Mouse (Mus musculus): Measurements from ENCODE around the gene Stx8. TPM values are rescaled to one million over a fixed set of nuclear protein-coding genes. Genes with fewer than 3 reads are reported as not detected.

Gene Stx8
- polyA plus RNA-seq, 1 experiment from 2014 or later, result 59.7 TPM

GRCm38 (mm10) chr11:67995965-67996364, 30.0 kb downstream of the Stx8 start:
- H3K9me3 ChIP-seq, result no peaks in the 10 kb centered on the region
- H3K36me3 ChIP-seq, result no peaks in the 10 kb centered on the region
- no peaks in the 10 kb centered on the region for H3K27me3 ChIP-seq (replicated peaks)
- H3K9ac ChIP-seq, result no peak overlapping the region
- no peak for ATAC-seq
- H3K4me2 ChIP-seq (replicated peaks), result no peak overlapping the region
- 81% methylated on average over 4 of the region's 4 CpGs for WGBS
- no peak overlapping the region for H3K4me3 ChIP-seq (replicated peaks)
- no peak overlapping the region for H3K27ac ChIP-seq
- H3K4me1 ChIP-seq (replicated peaks), result no peaks in the 10 kb centered on the region

- no peaks in the 10 kb centered on the region for H3K27me3 ChIP-seq (replicated peaks)
- no peaks in the 10 kb centered on the region for H3K9me3 ChIP-seq
- no peaks in the 10 kb centered on the region for H3K36me3 ChIP-seq
- H3K4me1 ChIP-seq (replicated peaks), result no peaks in the 10 kb centered on the region
- no peak overlapping the region for H3K9ac ChIP-seq
- no peak overlapping the region for H3K4me2 ChIP-seq (replicated peaks)
- 49% methylated on average over 3 of the region's 3 CpGs for WGBS
- peak; percentile 86 for ATAC-seq
- H3K4me3 ChIP-seq (replicated peaks), result no peak overlapping the region
- H3K27ac ChIP-seq, result peak overlapping the region; percentile 61
Observed at GRCm38 (mm10) chr11:67998905-67999304, 32.9 kb downstream of the Stx8 start.

GRCm38 (mm10) chr11:67999629-68000028, 33.6 kb downstream of the Stx8 start:
- peak overlapping the region; percentile 61; the same call in 1 of the 2 replicates for H3K27ac ChIP-seq

GRCm38 (mm10) chr11:68004191-68004590, 38.2 kb downstream of the Stx8 start:
- H3K36me3 ChIP-seq, result no peaks in the 10 kb centered on the region

More at GRCm38 (mm10) chr11:67999629-68000028, 33.6 kb downstream of the Stx8 start:
- Histone ChIP-seq H3K9ac (no peak overlapping the region), H3K4me3 (replicated peaks) (no peak overlapping the region), H3K4me2 (replicated peaks) (0 out of 2 replicates have a peak overlapping the region, but pooled peaks have one; percentile 17), H3K36me3 (no peaks in the 10 kb centered on the region), H3K4me1 (replicated peaks) (no peaks in the 10 kb centered on the region; the same call in 1 of the 2 replicates), H3K27me3 (replicated peaks) (no peaks in the 10 kb centered on the region), H3K9me3 (no peaks in the 10 kb centered on the region)
- WGBS, result 60% methylated on average over 5 of the region's 5 CpGs
- ATAC-seq, result no peak

GRCm38 (mm10) chr11:68006216-68006789, 40.3 kb downstream of the Stx8 start:
- no peaks in the 10 kb centered on the region for H3K27me3 ChIP-seq (replicated peaks)
- peaks cover 8% of the 10 kb centered on the region for H3K4me1 ChIP-seq (replicated peaks)
- ATAC-seq, result no peak
- H3K4me3 ChIP-seq (replicated peaks), result no peak overlapping the region
- H3K9me3 ChIP-seq, result no peaks in the 10 kb centered on the region
- WGBS, result 22% methylated on average over 8 of the region's 8 CpGs
- H3K36me3 ChIP-seq, result no peaks in the 10 kb centered on the region
- H3K9ac ChIP-seq, result no peak overlapping the region
- H3K27ac ChIP-seq, result no peak overlapping the region
- H3K4me2 ChIP-seq (replicated peaks), result no peak overlapping the region

More at GRCm38 (mm10) chr11:68004191-68004590, 38.2 kb downstream of the Stx8 start:
- Histone ChIP-seq H3K27ac (no peak overlapping the region), H3K9me3 (no peaks in the 10 kb centered on the region), H3K4me2 (replicated peaks) (no peak overlapping the region), H3K4me3 (replicated peaks) (no peak overlapping the region), H3K9ac (no peak overlapping the region), H3K27me3 (replicated peaks) (no peaks in the 10 kb centered on the region), H3K4me1 (replicated peaks) (peaks cover 8% of the 10 kb centered on the region)
- 19% methylated on average over 6 of the region's 6 CpGs for WGBS
- peak; percentile 53; the same call in 1 of the 2 replicates for ATAC-seq

GRCm38 (mm10) chr11:68007645-68008044, 41.7 kb downstream of the Stx8 start:
- H3K9me3 ChIP-seq, result no peaks in the 10 kb centered on the region
- H3K27ac ChIP-seq, result no peak overlapping the region
- no peak overlapping the region for H3K4me2 ChIP-seq (replicated peaks)
- WGBS, result 46% methylated on average over 6 of the region's 6 CpGs
- H3K36me3 ChIP-seq, result no peaks in the 10 kb centered on the region
- peaks cover 8% of the 10 kb centered on the region for H3K4me1 ChIP-seq (replicated peaks)
- H3K9ac ChIP-seq, result no peak overlapping the region
- no peaks in the 10 kb centered on the region for H3K27me3 ChIP-seq (replicated peaks)
- no peak overlapping the region for H3K4me3 ChIP-seq (replicated peaks)
- no peak for ATAC-seq

- no peak for ATAC-seq
- H3K36me3 ChIP-seq, result no peaks in the 10 kb centered on the region
- no peak overlapping the region for H3K4me2 ChIP-seq (replicated peaks)
- H3K9ac ChIP-seq, result no peak overlapping the region
- no peak overlapping the region for H3K4me3 ChIP-seq (replicated peaks)
- 83% methylated on average over 5 of the region's 5 CpGs for WGBS
- no peaks in the 10 kb centered on the region for H3K9me3 ChIP-seq
- H3K27me3 ChIP-seq (replicated peaks), result no peaks in the 10 kb centered on the region
- H3K27ac ChIP-seq, result no peak overlapping the region
- H3K4me1 ChIP-seq (replicated peaks), result peaks cover 8% of the 10 kb centered on the region
Observed at GRCm38 (mm10) chr11:68009377-68009776, 43.4 kb downstream of the Stx8 start.

- no peak for ATAC-seq
- no peak overlapping the region for H3K27ac ChIP-seq
Observed at GRCm38 (mm10) chr11:68012207-68012606, 46.2 kb downstream of the Stx8 start.

GRCm38 (mm10) chr11:68018191-68018590, 52.2 kb downstream of the Stx8 start:
- no peaks in the 10 kb centered on the region for H3K36me3 ChIP-seq
- H3K4me3 ChIP-seq (replicated peaks), result no peak overlapping the region
- 0 out of 2 replicates have a peak, but pooled peaks cover 10% of the 10 kb centered on the region for H3K4me1 ChIP-seq (replicated peaks)
- H3K9ac ChIP-seq, result no peak overlapping the region
- WGBS, result 82% methylated on average over 8 of the region's 8 CpGs
- no peaks in the 10 kb centered on the region for H3K27me3 ChIP-seq (replicated peaks)
- ATAC-seq, result no peak
- H3K9me3 ChIP-seq, result no peaks in the 10 kb centered on the region
- no peak overlapping the region for H3K4me2 ChIP-seq (replicated peaks)
- H3K27ac ChIP-seq, result no peak overlapping the region

More at GRCm38 (mm10) chr11:68012207-68012606, 46.2 kb downstream of the Stx8 start:
- Histone ChIP-seq H3K4me3 (replicated peaks) (no peak overlapping the region), H3K9me3 (no peaks in the 10 kb centered on the region), H3K27me3 (replicated peaks) (no peaks in the 10 kb centered on the region), H3K9ac (no peak overlapping the region), H3K36me3 (no peaks in the 10 kb centered on the region), H3K4me2 (replicated peaks) (no peak overlapping the region), H3K4me1 (replicated peaks) (no peaks in the 10 kb centered on the region)
- 68% methylated on average over 7 of the region's 7 CpGs for WGBS

GRCm38 (mm10) chr11:68019156-68019555, 53.2 kb downstream of the Stx8 start:
- 77% methylated on average over 11 of the region's 11 CpGs for WGBS
- no peak overlapping the region for H3K4me3 ChIP-seq (replicated peaks)
- ATAC-seq, result no peak

GRCm38 (mm10) chr11:68021976-68022375, 56.0 kb downstream of the Stx8 start:
- Histone ChIP-seq H3K9me3 (no peaks in the 10 kb centered on the region), H3K9ac (no peak overlapping the region), H3K4me2 (replicated peaks) (no peak overlapping the region), H3K4me1 (replicated peaks) (peaks cover 18% of the 10 kb centered on the region), H3K4me3 (replicated peaks) (no peak overlapping the region), H3K36me3 (no peaks in the 10 kb centered on the region), H3K27me3 (replicated peaks) (no peaks in the 10 kb centered on the region), H3K27ac (no peak overlapping the region)
- 74% methylated on average over 7 of the region's 7 CpGs for WGBS
- peak; percentile 71; the same call in 1 of the 2 replicates for ATAC-seq

More at GRCm38 (mm10) chr11:68019156-68019555, 53.2 kb downstream of the Stx8 start:
- no peaks in the 10 kb centered on the region for H3K36me3 ChIP-seq
- H3K27ac ChIP-seq, result no peak overlapping the region
- H3K4me1 ChIP-seq (replicated peaks), result peaks cover 18% of the 10 kb centered on the region
- H3K27me3 ChIP-seq (replicated peaks), result no peaks in the 10 kb centered on the region
- H3K9ac ChIP-seq, result no peak overlapping the region
- H3K4me2 ChIP-seq (replicated peaks), result no peak overlapping the region
- no peaks in the 10 kb centered on the region for H3K9me3 ChIP-seq

- Histone ChIP-seq H3K27ac (0 out of 2 replicates have a peak overlapping the region, but pooled peaks have one; percentile 51), H3K4me1 (replicated peaks) (peaks cover 18% of the 10 kb centered on the region), H3K27me3 (replicated peaks) (no peaks in the 10 kb centered on the region), H3K36me3 (no peaks in the 10 kb centered on the region), H3K4me3 (replicated peaks) (no peak overlapping the region), H3K9me3 (no peaks in the 10 kb centered on the region), H3K9ac (no peak overlapping the region), H3K4me2 (replicated peaks) (no peak overlapping the region)
- ATAC-seq, result peak; percentile 65; the same call in 1 of the 2 replicates
- 63% methylated on average over 5 of the region's 5 CpGs for WGBS
Observed at GRCm38 (mm10) chr11:68022895-68023294, 56.9 kb downstream of the Stx8 start.

GRCm38 (mm10) chr11:68023811-68024369, 57.9 kb downstream of the Stx8 start:
- Histone ChIP-seq H3K4me3 (replicated peaks) (no peak overlapping the region), H3K9me3 (no peaks in the 10 kb centered on the region), H3K27ac (no peak overlapping the region), H3K4me2 (replicated peaks) (no peak overlapping the region), H3K4me1 (replicated peaks) (peaks cover 18% of the 10 kb centered on the region), H3K9ac (no peak overlapping the region), H3K27me3 (replicated peaks) (no peaks in the 10 kb centered on the region), H3K36me3 (no peaks in the 10 kb centered on the region)
- no peak for ATAC-seq
- WGBS, result 54% methylated on average over 8 of the region's 8 CpGs

All from intestine, embryonic 15.5 days (tissue).